Mouse (Mus musculus): Measurements from ENCODE around the gene Anapc16.

Anapc16 gene

DNA sequence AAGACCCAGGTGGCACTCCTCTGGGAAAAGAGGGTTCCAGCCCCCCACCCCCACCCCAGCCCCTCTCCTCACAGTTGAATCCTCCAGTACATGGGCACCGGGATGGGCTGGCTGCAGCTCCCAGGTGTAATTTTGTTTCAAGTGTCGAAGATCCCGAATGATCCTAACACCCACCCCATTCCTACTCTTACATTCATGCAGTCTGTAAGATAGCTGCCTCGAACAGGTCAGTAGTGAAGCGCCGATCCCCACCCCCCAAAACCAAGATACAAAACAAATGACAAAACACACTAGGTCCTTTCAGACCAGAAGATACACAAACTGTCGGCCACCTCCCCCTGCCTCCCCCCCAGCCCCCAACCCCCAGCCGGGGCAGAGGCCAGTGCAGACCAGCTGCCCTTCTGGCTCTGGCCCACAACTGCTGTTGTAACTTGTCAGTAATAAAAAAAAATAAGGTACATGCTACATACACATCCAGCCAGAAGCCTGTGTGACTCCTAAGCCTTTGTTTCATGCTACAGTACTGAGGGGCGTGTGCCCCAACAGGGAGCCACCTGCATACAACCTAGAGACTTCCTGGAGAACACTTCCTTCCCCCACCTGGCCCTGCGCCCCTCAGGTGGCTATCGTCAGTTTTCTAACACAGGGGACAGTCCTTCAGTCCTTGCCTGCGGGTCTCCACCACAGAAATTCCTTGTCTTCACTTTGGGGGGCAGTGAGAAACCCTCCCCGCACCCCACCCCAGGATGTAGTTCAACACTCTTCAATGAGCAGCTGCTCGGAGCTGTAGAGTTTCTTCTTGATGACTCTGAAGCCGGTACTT is 52.9 kb downstream of the Anapc16 start:
- TF ChIP-seq GATA4 (IDR thresholded peaks at IDR 0.05; ENCODE audit: insufficient replicate concordance, low read length), result no peak

DNA sequence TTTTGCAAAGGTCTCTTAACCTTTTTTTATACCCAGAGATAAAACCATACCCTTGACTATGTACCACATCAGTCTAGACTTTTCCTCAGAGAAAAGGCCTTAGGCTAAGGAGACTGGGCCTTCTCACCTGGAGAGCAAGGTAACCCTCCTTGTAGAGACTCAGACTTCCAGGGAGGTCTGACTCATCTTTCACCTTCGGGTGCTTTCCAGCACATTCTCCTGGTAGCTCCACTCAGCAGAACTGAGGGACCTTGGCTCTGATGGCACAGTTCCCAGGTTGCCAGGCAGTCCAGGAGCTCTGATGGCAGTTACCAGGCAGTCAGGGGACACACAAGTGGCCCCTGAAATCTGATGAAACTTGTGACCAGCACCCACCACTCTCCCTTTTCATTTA is 53.7 kb downstream of the Anapc16 start:
- no peak for TF ChIP-seq GATA4 (IDR thresholded peaks at IDR 0.05; ENCODE audit: insufficient replicate concordance, low read length)

DNA sequence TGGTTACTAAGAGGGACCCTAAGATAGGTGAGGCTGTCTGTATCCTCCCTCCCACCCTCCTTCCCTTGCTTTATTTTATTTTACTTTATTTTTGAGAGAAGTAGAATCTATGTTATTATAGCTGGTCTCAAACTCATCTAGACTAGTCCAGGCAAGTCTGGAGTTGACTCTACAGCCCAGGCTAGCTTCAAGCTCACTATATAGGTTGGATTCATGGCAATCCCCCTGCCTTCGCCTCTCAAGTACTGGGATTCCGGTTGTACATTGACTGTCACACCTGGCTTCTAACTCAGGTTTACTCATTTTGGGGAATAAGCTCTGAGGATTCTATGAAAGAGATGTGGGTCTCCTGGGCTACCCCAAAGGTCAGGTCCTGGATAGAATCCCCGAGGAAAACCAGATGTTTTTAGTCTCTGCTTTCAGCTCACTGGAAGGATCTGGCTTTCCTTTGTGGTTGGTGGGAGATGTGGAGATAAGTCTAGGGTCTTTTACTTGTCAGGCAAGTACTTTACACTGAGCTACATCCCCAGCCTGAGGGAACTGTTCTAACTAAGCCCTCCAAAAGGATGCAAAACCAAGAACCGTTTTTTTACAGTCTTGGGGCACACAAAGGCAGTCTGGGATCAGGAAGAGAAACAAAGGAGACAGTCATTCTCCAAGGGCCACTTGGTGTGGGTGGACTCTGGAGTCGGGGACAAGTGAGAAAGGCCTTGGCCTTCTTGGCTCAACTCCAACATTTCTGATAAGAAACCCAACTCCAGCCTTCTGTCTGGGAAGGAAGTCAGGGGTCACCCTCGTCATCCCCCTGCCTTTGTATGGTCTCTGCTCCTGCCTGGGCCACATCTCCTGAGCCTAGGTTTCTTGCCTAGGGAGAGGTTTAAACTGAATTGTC is 54.3 kb downstream of the Anapc16 start:
- no peak for TF ChIP-seq GATA4 (IDR thresholded peaks at IDR 0.05; ENCODE audit: insufficient replicate concordance, low read length)

DNA sequence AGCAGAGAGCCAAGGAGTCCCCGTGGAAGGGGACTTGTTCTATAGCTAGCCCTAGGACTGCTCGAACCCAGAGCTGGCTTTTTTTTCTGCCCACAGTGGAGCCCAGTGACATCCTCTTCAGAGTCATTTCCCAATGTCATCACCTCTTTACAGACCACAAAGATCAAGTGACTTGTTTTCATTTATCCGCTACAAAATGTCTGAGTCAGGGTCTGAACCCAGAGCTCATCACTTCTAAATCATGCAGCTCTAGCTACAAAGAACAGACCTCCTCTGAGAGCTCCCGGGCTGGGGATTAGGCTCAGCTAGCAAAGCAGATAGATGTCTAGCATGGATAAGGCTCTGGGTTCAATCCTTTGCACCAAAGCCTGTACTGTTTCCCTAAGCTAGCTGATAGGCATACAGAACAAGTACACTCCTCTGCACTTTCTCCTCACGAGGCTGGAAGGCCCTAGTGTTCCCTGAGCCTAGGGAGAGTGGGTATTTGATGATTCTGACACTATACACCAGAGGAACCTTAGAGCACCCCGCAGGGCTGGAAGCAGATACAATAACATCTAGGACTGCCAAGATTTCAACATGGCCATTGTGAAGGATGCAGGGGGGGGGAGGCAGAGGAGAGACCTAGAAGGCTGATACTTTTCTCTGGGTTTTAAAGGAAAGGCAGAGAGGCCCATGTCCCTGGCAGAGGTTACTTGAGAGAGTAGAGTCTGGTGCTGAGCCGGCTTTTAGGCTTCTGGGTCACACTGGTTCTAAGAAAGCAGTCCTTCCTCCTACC is 55.5 kb downstream of the Anapc16 start:
- no peak for TF ChIP-seq GATA4 (IDR thresholded peaks at IDR 0.05; ENCODE audit: insufficient replicate concordance, low read length)

DNA sequence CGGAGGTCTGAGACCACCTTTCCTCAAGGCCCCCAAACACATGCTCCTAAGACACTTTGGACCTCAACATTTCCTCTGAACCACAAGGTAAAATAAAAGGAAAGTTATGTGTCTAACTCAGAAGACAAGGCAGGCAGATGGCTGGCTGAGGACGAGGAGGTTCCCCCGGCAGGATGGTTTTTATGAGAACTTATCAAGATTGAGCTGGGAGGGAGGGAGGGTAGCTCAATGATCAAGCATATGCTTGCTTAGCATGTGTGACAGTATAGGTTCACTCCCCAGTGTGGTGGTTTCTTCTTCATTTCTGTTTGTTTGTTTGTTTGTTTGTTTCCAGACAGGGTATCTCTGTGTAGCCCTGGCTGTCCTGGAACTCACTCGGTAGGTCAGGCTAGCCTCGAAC is 56.6 kb downstream of the Anapc16 start:
- TF ChIP-seq GATA4 (IDR thresholded peaks at IDR 0.05; ENCODE audit: insufficient replicate concordance, low read length), result no peak

GRCm38 (mm10) chr10:59945416-59945815 is 57.5 kb downstream of the Anapc16 start:
- TF ChIP-seq GATA4 (IDR thresholded peaks at IDR 0.05; ENCODE audit: insufficient replicate concordance, low read length), result no peak

- TF ChIP-seq GATA4 (IDR thresholded peaks at IDR 0.05; ENCODE audit: insufficient replicate concordance, low read length), result peak; percentile 66; the same call in 1 of the 2 replicates
Observed at GRCm38 (mm10) chr10:59943421-59943989, 59.4 kb downstream of the Anapc16 start.

- TF ChIP-seq GATA4 (IDR thresholded peaks at IDR 0.05; ENCODE audit: insufficient replicate concordance, low read length), result no peak
Observed at GRCm38 (mm10) chr10:59942847-59943420, 60.0 kb downstream of the Anapc16 start.

DNA sequence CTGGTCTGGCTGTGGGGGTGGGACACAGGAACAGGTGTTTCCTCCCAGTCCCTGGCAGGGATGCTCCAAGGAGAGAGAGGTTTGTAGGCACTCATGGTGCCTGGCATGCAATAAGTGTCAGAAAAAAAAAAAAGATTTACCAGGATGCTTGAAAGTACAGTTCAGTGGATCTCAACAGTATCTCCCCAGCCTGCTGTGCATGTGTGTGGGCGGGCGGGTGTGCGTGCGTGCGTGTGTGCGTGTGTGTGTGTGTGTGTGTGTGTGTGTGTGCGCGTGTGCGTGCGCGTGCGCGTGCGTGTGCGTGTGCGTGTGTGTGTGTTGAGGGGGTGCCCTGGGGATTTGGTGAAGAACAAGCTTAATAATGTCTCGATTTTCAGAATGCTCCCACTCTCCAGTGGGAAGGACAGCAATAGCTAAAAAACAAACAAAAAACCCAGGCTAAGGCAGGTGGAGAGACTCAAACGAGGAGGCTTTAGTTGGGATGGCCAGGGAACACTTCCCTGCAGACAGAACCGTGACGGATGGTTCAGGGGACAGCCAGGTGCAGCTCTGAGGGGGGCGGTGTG is 60.6 kb downstream of the Anapc16 start:
- no peak for TF ChIP-seq GATA4 (IDR thresholded peaks at IDR 0.05; ENCODE audit: insufficient replicate concordance, low read length)

DNA sequence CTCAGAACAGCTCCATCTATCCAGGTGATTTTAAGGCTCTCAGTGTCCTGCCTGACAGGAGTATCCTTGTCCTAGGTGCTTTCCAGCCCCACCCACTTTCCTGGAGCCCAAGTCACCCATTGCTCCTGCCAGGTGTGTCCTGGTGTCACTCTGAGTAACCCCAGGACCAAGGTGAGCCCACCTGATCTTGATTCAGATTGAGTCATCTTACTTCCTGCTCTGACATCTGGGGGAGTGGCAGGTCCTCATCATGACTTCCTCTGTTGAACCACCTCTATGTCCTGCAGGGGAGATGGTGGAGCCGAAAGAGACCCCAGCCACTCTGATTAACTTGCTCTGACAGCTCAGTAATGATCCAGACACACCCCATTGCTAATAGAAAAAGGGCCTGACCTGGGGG is 63.9 kb downstream of the Anapc16 start:
- no peak for TF ChIP-seq GATA4 (IDR thresholded peaks at IDR 0.05; ENCODE audit: insufficient replicate concordance, low read length)

- no peak for TF ChIP-seq GATA4 (IDR thresholded peaks at IDR 0.05; ENCODE audit: insufficient replicate concordance, low read length)
Observed at GRCm38 (mm10) chr10:59938662-59939061, 64.3 kb downstream of the Anapc16 start.
